In genomic region chr9:13302183-13302825, GRCm38 (mm10) we compare ENCODE assay signal across 11 mouse cellular contexts. TPM values are rescaled to one million over a fixed set of nuclear protein-coding genes. Genes with fewer than 3 reads are reported as not detected.
DNase-seq lines count a peak whose midpoint lies in the region; ATAC-seq and TF ChIP-seq lines count a peak whose summit lies in the region.
"Had no signal": no experiment of that assay in that cellular context is flagged by ENCODE, and none has a peak within 500 bp of the region (broad histone marks: within the 10 kb centered on the region; RNA-seq: fewer than 3 reads in every experiment).

No protein-coding gene starts in this region.

- H3K9me3 ChIP-seq in hindbrain, embryonic 12.5 days (replicated peaks): no peaks in the 10 kb centered on the region
- no peaks in the 10 kb centered on the region for H3K9me3 ChIP-seq in midbrain, postnatal 0 days (ENCODE audit: low read length)

- WGBS in hindbrain, embryonic 12.5 days: 46% methylated on average over 6 of the region's 6 CpGs
- 34% methylated on average over 6 of the region's 6 CpGs for WGBS in midbrain, postnatal 0 days

- H3K4me2 ChIP-seq in hindbrain, embryonic 12.5 days (replicated peaks): peak overlapping the region; percentile 98
- H3K4me2 ChIP-seq in midbrain, postnatal 0 days (ENCODE audit: low read depth, low read length, poor library complexity, severe bottlenecking): peak overlapping the region; percentile 98
- H3K4me2 ChIP-seq: liver, embryonic 11.5 days had no signal

- no peaks in the 10 kb centered on the region for H3K36me3 ChIP-seq in hindbrain, embryonic 12.5 days
- H3K36me3 ChIP-seq in midbrain, postnatal 0 days (ENCODE audit: insufficient read depth, low read length): no peaks in the 10 kb centered on the region

- DNase-seq in heart, adult 11 months: peak; percentile 55
- DNase-seq in heart, postnatal 4 days: no peak
- peak; percentile 1 for DNase-seq in layer of hippocampus, adult 11-12 months (ENCODE audit: low spot score)
- no peak for DNase-seq in layer of hippocampus, adult 9-10 months (ENCODE audit: low spot score)
- DNase-seq in midbrain, postnatal 0 days (ENCODE audit: low spot score): no peak
- DNase-seq in thymus, postnatal 25 days: no peak
- DNase-seq in left cerebral cortex, postnatal 25 days (ENCODE audit: low spot score in 2 of 2): no peak
- DNase-seq: cerebellum, postnatal 25 days; gastrocnemius, postnatal 36 days had no signal

- no peak for TF ChIP-seq CTCF in midbrain, postnatal 0 days (IDR thresholded peaks at IDR 0.05)

- no peaks in the 10 kb centered on the region; the same call in 1 of the 2 replicates for H3K27me3 ChIP-seq in hindbrain, embryonic 12.5 days
- H3K27me3 ChIP-seq in midbrain, postnatal 0 days (ENCODE audit: insufficient read depth, low read length): no peaks in the 10 kb centered on the region

- no peak for ATAC-seq in hindbrain, embryonic 12.5 days (ENCODE audit: low FRiP score)
- ATAC-seq in midbrain, postnatal 0 days (ENCODE audit: low FRiP score): no peak

- H3K4me3 ChIP-seq in hindbrain, embryonic 12.5 days: no peak overlapping the region
- peak overlapping the region; percentile 10; the same call in 1 of the 2 replicates for H3K4me3 ChIP-seq in midbrain, postnatal 0 days (ENCODE audit: low read depth, low read length)

- no peak overlapping the region for H3K9ac ChIP-seq in hindbrain, embryonic 12.5 days
- no peak overlapping the region for H3K9ac ChIP-seq in midbrain, postnatal 0 days (replicated peaks; ENCODE audit: low read length, poor library complexity, severe bottlenecking)

- peaks cover 73% of the 10 kb centered on the region for H3K4me1 ChIP-seq in hindbrain, embryonic 12.5 days
- peaks cover 24% of the 10 kb centered on the region; the same call in 1 of the 2 replicates for H3K4me1 ChIP-seq in midbrain, postnatal 0 days (ENCODE audit: insufficient read depth, low read length)

- intact Hi-C loops in left cerebral cortex, postnatal 25 days (cut with DNase I): no loop called here

- no peak overlapping the region for H3K27ac ChIP-seq in hindbrain, embryonic 12.5 days
- no peak overlapping the region for H3K27ac ChIP-seq in midbrain, postnatal 0 days (ENCODE audit: low read depth, low read length)

RNA-seq across cellular contexts. Expression of gene Maml2, which starts 4.5 kb away (rescaled TPM):
- 10 to 100 TPM; 11.9 to 13.2 TPM for total RNA-seq in heart, postnatal 4 days (2021)
- polyA plus RNA-seq in hindbrain, embryonic 12.5 days (2016; fragmentation: Nextera tagmentation; extraction: Ambion mirVana): 13.6 and 14.1 TPM in 2 replicates
- total RNA-seq in midbrain, postnatal 0 days (2014; rRNA removed): 9.2 and 11.0 TPM in 2 replicates
- 9.1 TPM in 2 replicates for polyA plus RNA-seq in midbrain, postnatal 0 days (2015; fragmentation: Nextera tagmentation; extraction: Ambion mirVana)
- total RNA-seq in left cerebral cortex, postnatal 25 days (2021): 1 to 10 TPM; 5.5 to 6.2 TPM

RNA-seq across cellular contexts. Expression of gene Ccdc82, which starts 55.5 kb away (rescaled TPM):
- 10 to 100 TPM; 13.0 to 13.5 TPM for total RNA-seq in heart, postnatal 4 days (2021)
- 13.6 and 14.9 TPM in 2 replicates for polyA plus RNA-seq in hindbrain, embryonic 12.5 days (2016; fragmentation: Nextera tagmentation; extraction: Ambion mirVana)
- 20.2 and 25.1 TPM in 2 replicates for total RNA-seq in midbrain, postnatal 0 days (2014; rRNA removed)
- polyA plus RNA-seq in midbrain, postnatal 0 days (2015; fragmentation: Nextera tagmentation; extraction: Ambion mirVana): 9.6 and 11.8 TPM in 2 replicates
- 10 to 100 TPM; 13.2 to 13.3 TPM for total RNA-seq in left cerebral cortex, postnatal 25 days (2021)

RNA-seq across cellular contexts. Expression of gene Jrkl, which starts 56.7 kb away (rescaled TPM):
- 1 to 10 TPM; 7.9 to 8.6 TPM for total RNA-seq in heart, postnatal 4 days (2021)
- 13.9 and 15.5 TPM in 2 replicates for polyA plus RNA-seq in hindbrain, embryonic 12.5 days (2016; fragmentation: Nextera tagmentation; extraction: Ambion mirVana)
- total RNA-seq in midbrain, postnatal 0 days (2014; rRNA removed): 4.3 and 4.7 TPM in 2 replicates
- 4.2 and 4.3 TPM in 2 replicates for polyA plus RNA-seq in midbrain, postnatal 0 days (2015; fragmentation: Nextera tagmentation; extraction: Ambion mirVana)
- total RNA-seq in left cerebral cortex, postnatal 25 days (2021): 1 to 10 TPM; 9.3 to 9.6 TPM

Comparison
In these comparisons a context has a peak if more than half of its experiments do, and no peak if none do; other contexts are left out.
1. DNase-seq: peak in heart, adult 11 months (single experiment) and layer of hippocampus, adult 11-12 months (single experiment); none in heart, postnatal 4 days (single experiment), layer of hippocampus, adult 9-10 months (single experiment), midbrain, postnatal 0 days (single experiment), thymus, postnatal 25 days (single experiment) and left cerebral cortex, postnatal 25 days (0 of 2).